9 mouse cellular contexts compared by ENCODE assay signal in the genomic region with DNA sequence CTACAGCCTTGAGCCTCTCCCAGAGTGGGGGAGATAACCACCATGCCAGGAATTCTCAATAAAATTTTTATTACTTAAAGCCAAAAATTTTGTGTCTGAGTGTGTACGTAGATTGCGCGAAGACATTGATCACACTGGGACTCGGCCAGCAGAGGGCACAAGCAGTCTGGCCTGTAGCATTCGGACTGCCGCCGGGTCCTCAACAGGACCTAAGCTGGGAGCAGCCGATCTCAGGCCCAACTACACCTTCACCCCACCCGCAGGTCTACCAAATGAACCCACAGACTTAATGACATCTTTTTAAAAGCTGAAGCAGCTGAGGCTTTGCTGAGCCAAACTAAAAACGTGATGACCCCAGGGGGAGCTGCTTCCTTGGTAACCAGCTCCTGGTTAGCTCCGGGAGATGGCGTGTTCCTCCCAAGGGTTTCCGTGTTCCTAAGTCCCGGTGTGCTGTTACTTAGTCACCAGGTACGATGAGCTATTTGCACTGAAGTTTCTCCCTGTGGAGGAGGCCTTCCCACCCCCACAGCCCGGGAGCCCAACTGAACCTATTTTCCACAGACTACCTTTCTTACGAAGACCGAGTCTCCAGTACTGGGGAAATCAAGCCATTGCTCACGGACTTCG. TPM values are rescaled to one million over a fixed set of nuclear protein-coding genes. Genes with fewer than 3 reads are reported as not detected.
DNase-seq lines count a peak whose midpoint lies in the region; ATAC-seq lines count a peak whose summit lies in the region.
"Had no signal": no experiment of that assay in that cellular context is flagged by ENCODE, and none has a peak within 500 bp of the region (broad histone marks: within the 10 kb centered on the region; RNA-seq: fewer than 3 reads in every experiment).

No protein-coding gene starts in this region.

- H3K4me1 ChIP-seq in heart, embryonic 12.5 days (replicated peaks) = peaks cover 30% of the 10 kb centered on the region
- peaks cover 5% of the 10 kb centered on the region for H3K4me1 ChIP-seq in embryonic facial prominence, embryonic 14.5 days (ENCODE audit: control insufficient read depth, insufficient read depth, low read length)
- H3K4me1 ChIP-seq in heart, embryonic 11.5 days (ENCODE audit: control insufficient read depth, insufficient read depth, low read length) = peaks cover 16% of the 10 kb centered on the region

- no peak overlapping the region for H3K27ac ChIP-seq in heart, embryonic 12.5 days (ENCODE audit: poor library complexity, severe bottlenecking)
- H3K27ac ChIP-seq in embryonic facial prominence, embryonic 14.5 days (replicated peaks; ENCODE audit: low read depth, low read length) = peak overlapping the region; percentile 19; the same call in 1 of the 2 replicates
- no peak overlapping the region for H3K27ac ChIP-seq in heart, embryonic 11.5 days (ENCODE audit: low read depth, low read length)

- no peak overlapping the region for H3K4me2 ChIP-seq in heart, embryonic 12.5 days
- H3K4me2 ChIP-seq in embryonic facial prominence, embryonic 14.5 days (ENCODE audit: low read depth, low read length) = peak overlapping the region; percentile 43
- H3K4me2 ChIP-seq in heart, embryonic 11.5 days = no peak overlapping the region

- WGBS in heart, embryonic 12.5 days = 68% methylated on average over 20 of the region's 20 CpGs
- 66% methylated on average over 20 of the region's 20 CpGs for WGBS in embryonic facial prominence, embryonic 14.5 days
- 69% methylated on average over 20 of the region's 20 CpGs for WGBS in heart, embryonic 11.5 days (ENCODE audit: insufficient replicate concordance)

- peaks cover 43% of the 10 kb centered on the region for H3K36me3 ChIP-seq in heart, embryonic 12.5 days
- peaks cover 47% of the 10 kb centered on the region for H3K36me3 ChIP-seq in embryonic facial prominence, embryonic 14.5 days (ENCODE audit: control insufficient read depth, insufficient read depth, low read length)
- peaks cover 19% of the 10 kb centered on the region for H3K36me3 ChIP-seq in heart, embryonic 11.5 days (ENCODE audit: control insufficient read depth, insufficient read depth, low read length)

- no peak overlapping the region for H3K9ac ChIP-seq in heart, embryonic 12.5 days
- no peak overlapping the region for H3K9ac ChIP-seq in embryonic facial prominence, embryonic 14.5 days (ENCODE audit: low read depth, low read length)
- no peak overlapping the region for H3K9ac ChIP-seq in heart, embryonic 11.5 days (ENCODE audit: low read depth, low read length)

- H3K4me3 ChIP-seq in heart, embryonic 12.5 days = no peak overlapping the region
- H3K4me3 ChIP-seq in embryonic facial prominence, embryonic 14.5 days (ENCODE audit: low read depth, low read length) = peak overlapping the region; percentile 37
- no peak overlapping the region for H3K4me3 ChIP-seq in heart, embryonic 11.5 days (ENCODE audit: low read depth, low read length)

- peak; percentile 64 for DNase-seq in heart, postnatal 4 days
- peak; percentile 77 for DNase-seq in NIH3T3 (ENCODE audit: low read depth)
- DNase-seq in embryonic facial prominence, embryonic 14.5 days (ENCODE audit: low spot score) = peak; percentile 75
- peak; percentile 71 to 78 for DNase-seq in kidney, postnatal 4 days
- DNase-seq in right cerebral cortex, adult 18-20 months = no peak

- no peaks in the 10 kb centered on the region for H3K27me3 ChIP-seq in heart, embryonic 12.5 days (replicated peaks)
- no peaks in the 10 kb centered on the region for H3K27me3 ChIP-seq in embryonic facial prominence, embryonic 14.5 days (replicated peaks; ENCODE audit: control insufficient read depth, insufficient read depth, low read length)
- no peaks in the 10 kb centered on the region for H3K27me3 ChIP-seq in heart, embryonic 11.5 days (ENCODE audit: control insufficient read depth, insufficient read depth, low read length)

- no peaks in the 10 kb centered on the region for H3K9me3 ChIP-seq in heart, embryonic 12.5 days (replicated peaks)
- H3K9me3 ChIP-seq in embryonic facial prominence, embryonic 14.5 days (ENCODE audit: control insufficient read depth, low read length) = no peaks in the 10 kb centered on the region
- no peaks in the 10 kb centered on the region for H3K9me3 ChIP-seq in heart, embryonic 11.5 days (replicated peaks; ENCODE audit: control insufficient read depth, low read length)

- ATAC-seq in heart, embryonic 12.5 days (ENCODE audit: insufficient number of reproducible peaks, low FRiP score) = no peak
- no peak for ATAC-seq in embryonic facial prominence, embryonic 14.5 days (ENCODE audit: low read depth)
- peak; percentile 62 for ATAC-seq in monocyte, adult 5-6 weeks (replicated peaks; ENCODE audit: insufficient number of reproducible peaks, low FRiP score, low TSS enrichment, poor library complexity, severe bottlenecking)
- ATAC-seq in heart, embryonic 11.5 days (replicated peaks; ENCODE audit: insufficient number of reproducible peaks, low FRiP score, low TSS enrichment) = no peak

RNA-seq across cellular contexts. Expression of a gene that starts 4.8 kb away (rescaled TPM):
- 100 to 1,000 TPM; 398 to 399 TPM for total RNA-seq in heart, postnatal 4 days (2021)
- polyA plus RNA-seq in heart, embryonic 12.5 days (2016; fragmentation: Nextera tagmentation; extraction: Ambion mirVana) = 345 and 349 TPM in 2 replicates
- 286 and 299 TPM in 2 replicates for polyA plus RNA-seq in embryonic facial prominence, embryonic 14.5 days (2014; fragmentation: Nextera tagmentation; extraction: Ambion mirVana)
- 123 to 138 TPM (median 126 TPM) in 3 replicates for total RNA-seq in monocyte, adult 5-6 weeks (2017)
- 335 and 336 TPM in 2 replicates for polyA plus RNA-seq in heart, embryonic 11.5 days (2014; fragmentation: Nextera tagmentation; extraction: Ambion mirVana)

RNA-seq across cellular contexts. Expression of a gene that starts 5.0 kb away (rescaled TPM):
- total RNA-seq in heart, postnatal 4 days (2021) = 10 to 100 TPM; 72.9 to 73.6 TPM
- polyA plus RNA-seq in heart, embryonic 12.5 days (2016; fragmentation: Nextera tagmentation; extraction: Ambion mirVana) = 105 and 107 TPM in 2 replicates
- 172 and 175 TPM in 2 replicates for polyA plus RNA-seq in embryonic facial prominence, embryonic 14.5 days (2014; fragmentation: Nextera tagmentation; extraction: Ambion mirVana)
- total RNA-seq in monocyte, adult 5-6 weeks (2017) = 82.8 to 125 TPM (median 86.6 TPM) in 3 replicates
- 139 and 148 TPM in 2 replicates for polyA plus RNA-seq in heart, embryonic 11.5 days (2014; fragmentation: Nextera tagmentation; extraction: Ambion mirVana)

RNA-seq across cellular contexts. Expression of a gene that starts 21.5 kb away (rescaled TPM):
- 1 to 10 TPM; 5.3 to 5.4 TPM for total RNA-seq in heart, postnatal 4 days (2021)
- polyA plus RNA-seq in heart, embryonic 12.5 days (2016; fragmentation: Nextera tagmentation; extraction: Ambion mirVana) = 4.4 and 4.9 TPM in 2 replicates
- 14.3 and 16.1 TPM in 2 replicates for polyA plus RNA-seq in embryonic facial prominence, embryonic 14.5 days (2014; fragmentation: Nextera tagmentation; extraction: Ambion mirVana)
- 1,360 to 1,911 TPM (median 1,427 TPM) in 3 replicates for total RNA-seq in monocyte, adult 5-6 weeks (2017)
- 4.8 and 6.9 TPM in 2 replicates for polyA plus RNA-seq in heart, embryonic 11.5 days (2014; fragmentation: Nextera tagmentation; extraction: Ambion mirVana)

RNA-seq across cellular contexts. Expression of a gene that starts 24.2 kb away (rescaled TPM):
- 100 to 1,000 TPM; 259 to 300 TPM for total RNA-seq in heart, postnatal 4 days (2021)
- 352 and 365 TPM in 2 replicates for polyA plus RNA-seq in heart, embryonic 12.5 days (2016; fragmentation: Nextera tagmentation; extraction: Ambion mirVana)
- 392 and 415 TPM in 2 replicates for polyA plus RNA-seq in embryonic facial prominence, embryonic 14.5 days (2014; fragmentation: Nextera tagmentation; extraction: Ambion mirVana)
- total RNA-seq in monocyte, adult 5-6 weeks (2017) = 150 to 174 TPM (median 165 TPM) in 3 replicates
- polyA plus RNA-seq in heart, embryonic 11.5 days (2014; fragmentation: Nextera tagmentation; extraction: Ambion mirVana) = 352 and 380 TPM in 2 replicates

RNA-seq across cellular contexts. Expression of a gene that starts 38.8 kb away (rescaled TPM):
- 1 to 10 TPM in 1 of 2 experiments, not detected in 1; 2.1 TPM for total RNA-seq in heart, postnatal 4 days (2021)
- not detected in 2 replicates for polyA plus RNA-seq in heart, embryonic 12.5 days (2016; fragmentation: Nextera tagmentation; extraction: Ambion mirVana)
- not detected in 2 replicates for polyA plus RNA-seq in embryonic facial prominence, embryonic 14.5 days (2014; fragmentation: Nextera tagmentation; extraction: Ambion mirVana)
- 0.19 to 0.43 TPM in 2 of 3 replicates, not detected in the other for total RNA-seq in monocyte, adult 5-6 weeks (2017)
- not detected in 2 replicates for polyA plus RNA-seq in heart, embryonic 11.5 days (2014; fragmentation: Nextera tagmentation; extraction: Ambion mirVana)
- polyA plus RNA-seq: liver, embryonic 16.5 days had no signal
